Mouse (Mus musculus): ENCODE measurements around the gene Rere.

DNA sequence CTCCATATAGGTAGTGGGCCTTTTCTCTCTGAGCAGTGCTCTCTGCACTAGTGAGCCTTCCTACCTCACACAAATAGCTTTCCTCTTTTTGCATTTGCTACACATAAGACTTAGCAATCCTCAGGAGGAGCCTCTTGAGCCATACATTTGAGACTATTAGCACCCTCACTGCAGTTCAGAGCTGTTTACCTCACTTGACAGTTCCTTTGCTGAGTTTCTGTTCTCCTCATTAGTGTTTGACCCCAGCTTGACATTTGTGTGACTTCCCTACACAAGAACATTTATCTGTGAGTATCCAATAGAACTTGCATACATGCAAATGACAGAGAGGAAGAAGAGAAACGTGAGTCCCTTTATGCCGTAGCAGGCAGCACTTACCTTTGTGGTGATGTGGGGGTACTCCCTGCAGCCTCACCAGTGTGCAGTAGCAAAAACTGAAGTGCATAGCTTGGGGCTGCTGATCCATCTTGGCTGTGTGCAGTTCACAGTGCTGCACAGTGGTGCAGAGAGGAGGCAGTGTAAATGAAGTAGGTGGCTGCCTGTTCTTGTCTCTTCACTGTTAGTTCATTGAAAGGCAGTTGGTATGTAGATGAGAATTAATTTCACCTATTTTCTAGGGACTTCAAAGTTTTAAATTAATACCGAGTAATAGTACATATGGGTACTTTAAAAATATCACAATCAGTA lies 227.7 kb downstream of the Rere start:
- TF ChIP-seq POLR2A (IDR thresholded peaks at IDR 0.05; ENCODE audit: control insufficient read depth, low read depth, low read length) (no peak), CTCF (IDR thresholded peaks at IDR 0.05; ENCODE audit: control insufficient read depth, insufficient read depth, insufficient replicate concordance, low read depth, low read length) (no peak)
